Mouse (Mus musculus) spleen, adult 18-20 months (tissue): Measurements from ENCODE around the gene Ntsr2.
"Not testable (repeated sequence)": the region's sequence is repeated elsewhere in the genome, so short reads cannot be mapped to it uniquely, and the experiment has no call there.

Experiments
- DNase-seq, 2 experiments: peaks; one replicate each; pipeline ENCODE4 v3.0.0; 2022; ENCODE audit warnings: mixed read lengths in 2 of 2

Gene Ntsr2

DNA sequence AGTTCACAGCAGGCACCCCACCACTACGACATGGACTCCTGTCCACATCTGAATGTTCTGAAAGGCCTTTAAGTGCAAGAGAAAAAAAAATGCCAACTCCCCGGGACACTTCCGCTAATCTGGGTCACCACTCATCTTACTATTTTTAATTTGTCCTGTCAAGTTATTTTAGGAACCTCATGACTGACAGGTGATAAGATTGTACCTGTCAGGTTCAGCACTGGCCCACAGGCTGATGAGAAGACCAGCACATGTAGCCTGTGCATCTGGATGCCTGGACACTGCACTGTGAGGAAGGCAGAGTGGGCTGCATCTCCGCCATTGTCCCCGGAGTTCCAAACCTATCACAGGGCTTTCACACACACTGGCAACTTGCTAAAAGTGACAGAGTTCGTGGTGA is 3.4 kb upstream of the Ntsr2 start:
- no peak for DNase-seq

- no peak for DNase-seq
Observed at GRCm38 (mm10) chr12:16655604-16656003, 2.4 kb downstream of the Ntsr2 start.

GRCm38 (mm10) chr12:16656906-16657875 is 4.0 kb downstream of the Ntsr2 start:
- no peak for DNase-seq

- no peak for DNase-seq
Observed at GRCm38 (mm10) chr12:16661459-16661858, 8.3 kb downstream of the Ntsr2 start.

- no peak for DNase-seq
Observed at GRCm38 (mm10) chr12:16661936-16662335, 8.8 kb downstream of the Ntsr2 start.

DNA sequence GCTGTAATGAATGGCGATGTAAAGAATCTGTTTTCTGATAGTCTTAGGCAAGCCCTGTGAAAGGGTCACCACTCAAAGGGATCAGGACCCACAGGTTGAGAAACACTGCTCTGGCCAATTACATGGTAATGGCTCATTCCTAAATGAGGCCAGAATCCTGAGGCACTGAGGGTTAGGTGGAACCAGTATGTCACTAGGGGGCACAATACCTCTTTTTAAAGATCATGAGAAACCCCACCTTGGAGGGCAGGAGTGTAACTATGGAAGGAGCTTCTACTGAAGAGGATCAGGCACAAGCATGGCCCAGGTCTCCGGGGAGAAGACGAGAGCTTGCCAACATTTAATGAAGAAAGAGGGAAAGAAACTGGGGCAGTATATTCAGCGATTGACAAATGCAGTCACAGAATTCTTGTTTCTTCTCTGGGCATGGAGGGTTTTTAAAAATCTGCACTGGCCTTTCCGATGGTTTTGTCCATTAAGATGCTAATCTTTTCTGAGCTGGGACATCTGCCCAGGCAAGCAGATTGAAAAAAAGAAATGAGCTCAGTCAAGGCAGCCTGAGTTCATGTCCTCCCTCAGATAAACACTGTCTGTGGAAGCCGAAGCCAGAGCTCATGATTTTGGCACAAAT is 9.9 kb downstream of the Ntsr2 start:
- DNase-seq = no peak

- DNase-seq = no peak
Observed at GRCm38 (mm10) chr12:16665022-16665421, 11.8 kb downstream of the Ntsr2 start.

DNA sequence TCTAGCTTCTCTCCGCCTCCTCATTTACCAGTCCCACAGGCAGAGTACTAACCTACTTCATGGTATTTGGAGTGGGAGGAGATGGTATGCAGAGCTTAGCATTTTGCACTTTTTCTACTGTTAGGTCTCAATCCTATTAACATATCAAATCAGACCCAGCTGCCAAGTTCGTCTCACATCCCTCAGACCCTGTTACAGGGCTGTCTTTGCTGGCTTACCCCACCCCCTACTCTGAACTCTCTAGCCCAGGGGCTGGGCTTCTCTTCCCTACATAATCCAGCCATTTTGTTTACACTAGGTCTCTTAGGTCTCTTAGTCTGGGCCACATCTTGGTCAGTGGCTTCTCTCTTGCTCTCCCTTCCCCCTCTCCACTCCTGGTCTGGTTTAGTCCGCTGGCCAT is 16.0 kb downstream of the Ntsr2 start:
- DNase-seq = no peak

DNA sequence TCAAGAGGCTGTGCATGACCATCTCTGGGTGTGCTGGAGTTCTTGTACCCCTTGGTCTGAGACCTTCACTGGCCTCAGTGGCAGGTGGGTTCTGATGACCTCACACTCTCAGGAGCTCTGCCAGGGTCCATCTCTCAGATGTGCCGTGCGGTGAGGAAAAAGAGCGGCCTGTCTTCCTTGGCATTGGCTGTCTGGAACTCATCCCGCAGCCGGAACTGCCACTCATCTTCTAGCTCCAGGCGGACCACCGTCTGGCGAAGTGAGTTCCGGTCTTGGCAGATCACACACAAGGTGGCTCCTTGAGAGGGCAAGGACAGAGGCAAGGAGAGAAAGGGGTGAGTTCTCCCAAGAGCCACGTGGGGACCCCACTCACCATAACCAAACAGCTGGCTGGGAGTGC is 19.1 kb downstream of the Ntsr2 start:
- DNase-seq = no peak

DNA sequence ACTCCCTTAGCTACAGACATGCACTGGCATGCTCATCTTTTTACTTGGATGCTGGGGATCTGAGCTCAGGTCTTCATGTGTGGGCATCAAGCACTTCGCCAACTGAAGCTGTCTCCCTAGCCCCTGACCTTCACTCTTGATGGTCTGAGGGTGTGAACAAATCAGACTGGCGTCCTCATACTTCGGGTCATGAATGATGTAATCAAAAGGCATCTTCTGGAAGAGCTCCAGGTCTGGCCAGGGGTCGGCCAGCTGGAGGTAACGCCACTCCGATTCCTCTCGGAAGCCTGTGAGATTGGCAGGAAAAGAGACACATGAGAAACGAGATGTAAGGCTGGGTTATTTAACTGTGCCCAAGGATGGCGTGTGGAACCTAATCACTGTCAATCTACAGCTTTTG is 37.4 kb downstream of the Ntsr2 start:
- DNase-seq = no peak

GRCm38 (mm10) chr12:16694783-16695182 is 41.6 kb downstream of the Ntsr2 start:
- no peak for DNase-seq

GRCm38 (mm10) chr12:16695252-16695651 is 42.1 kb downstream of the Ntsr2 start:
- not testable (repeated sequence) for DNase-seq

GRCm38 (mm10) chr12:16696146-16696545 is 43.0 kb downstream of the Ntsr2 start:
- no peak for DNase-seq

DNA sequence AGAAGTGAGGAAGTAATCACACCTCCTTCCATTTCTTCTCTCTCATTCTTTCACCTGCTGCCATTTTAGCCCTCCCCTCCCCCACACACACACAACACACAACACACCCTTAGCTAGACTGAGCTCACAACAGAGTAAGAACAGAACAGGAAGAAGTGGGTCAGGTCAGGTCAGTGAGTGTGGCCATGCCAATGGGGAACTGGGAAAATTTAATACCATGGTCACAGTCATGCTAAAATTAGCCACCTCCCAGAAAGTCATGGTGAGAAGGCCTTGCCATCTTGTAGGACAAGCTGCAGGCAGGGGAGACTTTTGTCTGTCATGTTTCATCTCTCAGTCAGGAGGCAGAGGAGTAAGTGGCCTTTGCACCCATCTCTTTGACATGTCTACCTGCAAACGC is 45.5 kb downstream of the Ntsr2 start:
- DNase-seq = no peak
